Comparison of ENCODE assay signal across 8 mouse cellular contexts in genomic region chr8:72240403-72240763, GRCm38 (mm10). TPM values are rescaled to one million over a fixed set of nuclear protein-coding genes. Genes with fewer than 3 reads are reported as not detected.
DNase-seq lines count a peak whose midpoint lies in the region; ATAC-seq and TF ChIP-seq lines count a peak whose summit lies in the region.

No protein-coding gene starts in this region.

- H3K9ac ChIP-seq in liver, embryonic 13.5 days, result peak overlapping the region; percentile 79
- H3K9ac ChIP-seq in stomach, postnatal 0 days (ENCODE audit: low read length), result peak overlapping the region; percentile 69

- WGBS in spleen, adult 2 months, result 1% methylated on average over 24 of the region's 24 CpGs
- WGBS in liver, embryonic 13.5 days (ENCODE audit: insufficient replicate concordance), result under 1% methylated on average over 24 of the region's 24 CpGs
- under 1% methylated on average over 24 of the region's 24 CpGs for WGBS in stomach, postnatal 0 days

- peaks cover 4% of the 10 kb centered on the region; the same call in 1 of the 2 replicates for H3K36me3 ChIP-seq in spleen, adult 2 months (ENCODE audit: control insufficient read depth, insufficient read depth, low read length)
- H3K36me3 ChIP-seq in liver, embryonic 13.5 days, result peaks cover 21% of the 10 kb centered on the region
- H3K36me3 ChIP-seq in stomach, postnatal 0 days (ENCODE audit: control insufficient read depth, insufficient read depth, low read length), result no peaks in the 10 kb centered on the region

- no peak for TF ChIP-seq EP300 in stomach, postnatal 0 days (optimal IDR thresholded peaks at IDR 0.05)

- no peaks in the 10 kb centered on the region for H3K9me3 ChIP-seq in liver, embryonic 13.5 days (replicated peaks)
- H3K9me3 ChIP-seq in stomach, postnatal 0 days (ENCODE audit: control insufficient read depth, low read length), result no peaks in the 10 kb centered on the region

- no peak for TF ChIP-seq CTCF in spleen, adult 2 months (IDR thresholded peaks at IDR 0.05; ENCODE audit: extremely low read depth, insufficient read depth, insufficient read length, insufficient replicate concordance)
- TF ChIP-seq CTCF in stomach, postnatal 0 days (IDR thresholded peaks at IDR 0.05; ENCODE audit: low read depth), result no peak

- H3K27ac ChIP-seq in spleen, adult 2 months (ENCODE audit: insufficient read depth, low read length), result peak overlapping the region; percentile 100
- peak overlapping the region; percentile 96 for H3K27ac ChIP-seq in liver, embryonic 13.5 days
- peak overlapping the region; percentile 94 for H3K27ac ChIP-seq in stomach, postnatal 0 days (replicated peaks)

- H3K27me3 ChIP-seq in spleen, adult 2 months (ENCODE audit: control insufficient read depth, insufficient read depth, low read length), result no peaks in the 10 kb centered on the region
- H3K27me3 ChIP-seq in liver, embryonic 13.5 days, result no peaks in the 10 kb centered on the region
- no peaks in the 10 kb centered on the region for H3K27me3 ChIP-seq in stomach, postnatal 0 days (ENCODE audit: control insufficient read depth, insufficient read depth, low read length)

- TF ChIP-seq POLR2A in spleen, adult 2 months (IDR thresholded peaks at IDR 0.05; ENCODE audit: low read depth, low read length), result no peak

- H3K4me2 ChIP-seq in liver, embryonic 13.5 days, result peak overlapping the region; percentile 89
- H3K4me2 ChIP-seq in stomach, postnatal 0 days (replicated peaks; ENCODE audit: low read depth), result peak overlapping the region; percentile 69

- peaks cover 9% of the 10 kb centered on the region; the same call in 1 of the 2 replicates for H3K4me1 ChIP-seq in spleen, adult 2 months (ENCODE audit: control insufficient read depth, insufficient read depth, insufficient read length)
- H3K4me1 ChIP-seq in liver, embryonic 13.5 days (replicated peaks), result peaks cover 49% of the 10 kb centered on the region
- no peaks in the 10 kb centered on the region for H3K4me1 ChIP-seq in stomach, postnatal 0 days (replicated peaks; ENCODE audit: control insufficient read depth, insufficient read depth)

- DNase-seq in cerebellum, postnatal 4 days (ENCODE audit: low spot score in 2 of 2), result no peak
- DNase-seq in spleen, adult 2 months (ENCODE audit: low read depth in 1 of 2, low spot score in 2 of 2), result no peak
- DNase-seq in spleen, postnatal 36 days (ENCODE audit: low spot score in 2 of 2), result no peak
- DNase-seq in liver, embryonic 13.5 days, result no peak
- no peak for DNase-seq in stomach, postnatal 0 days (ENCODE audit: low spot score)
- no peak for DNase-seq in left cerebral cortex, adult 18-20 months (ENCODE audit: low spot score in 2 of 2)
- no peak for DNase-seq in gastrocnemius, adult 8-10 months (ENCODE audit: low spot score in 2 of 2)

- H3K4me3 ChIP-seq in spleen, adult 2 months (ENCODE audit: extremely low read depth, insufficient read depth, insufficient read length), result peak overlapping the region; percentile 94
- peak overlapping the region; percentile 78 for H3K4me3 ChIP-seq in liver, embryonic 13.5 days (replicated peaks)
- H3K4me3 ChIP-seq in stomach, postnatal 0 days (ENCODE audit: low read depth, low read length), result peak overlapping the region; percentile 70

- peak; percentile 9; the same call in 1 of the 2 replicates for ATAC-seq in cerebellum, adult (ENCODE audit: insufficient number of reproducible peaks, low FRiP score, low TSS enrichment)
- ATAC-seq in liver, embryonic 13.5 days (ENCODE audit: low read depth), result peak; percentile 19
- peak; percentile 41 for ATAC-seq in stomach, postnatal 0 days (ENCODE audit: low FRiP score, low TSS enrichment)

RNA-seq across cellular contexts. Expression of gene Ap1m1, which starts 0.6 kb away (rescaled TPM):
- 97.4 and 105 TPM in 2 replicates for polyA plus RNA-seq in spleen, adult 2 months (2012; rRNA removed)
- polyA plus RNA-seq in liver, embryonic 13.5 days (2015; fragmentation: Nextera tagmentation; extraction: Ambion mirVana), result 64.1 and 67.7 TPM in 2 replicates
- 38.2 and 42.0 TPM in 2 replicates for polyA plus RNA-seq in stomach, postnatal 0 days (2015; fragmentation: Nextera tagmentation; extraction: Ambion mirVana)
- 10 to 100 TPM; 80.1 to 80.6 TPM for total RNA-seq in left cerebral cortex, adult 18-20 months (2021)
- total RNA-seq in gastrocnemius, adult 8-10 months (2022), result 10 to 100 TPM; 17.6 to 20.9 (median 19.1) TPM

RNA-seq across cellular contexts. Expression of gene Fam32a, which starts 20.9 kb away (rescaled TPM):
- 29.8 and 31.3 TPM in 2 replicates for polyA plus RNA-seq in spleen, adult 2 months (2012; rRNA removed)
- 38.8 and 43.4 TPM in 2 replicates for polyA plus RNA-seq in liver, embryonic 13.5 days (2015; fragmentation: Nextera tagmentation; extraction: Ambion mirVana)
- 53.8 and 57.4 TPM in 2 replicates for polyA plus RNA-seq in stomach, postnatal 0 days (2015; fragmentation: Nextera tagmentation; extraction: Ambion mirVana)
- total RNA-seq in left cerebral cortex, adult 18-20 months (2021), result 10 to 100 TPM; 57.9 to 58.0 TPM
- total RNA-seq in gastrocnemius, adult 8-10 months (2022), result 1 to 10 TPM; 5.9 to 9.7 (median 7.9) TPM

RNA-seq across cellular contexts. Expression of gene Gm11034, which starts 26.9 kb away (rescaled TPM):
- not detected in 2 replicates for polyA plus RNA-seq in spleen, adult 2 months (2012; rRNA removed)
- not detected in 2 replicates for polyA plus RNA-seq in liver, embryonic 13.5 days (2015; fragmentation: Nextera tagmentation; extraction: Ambion mirVana)
- not detected in 2 replicates for polyA plus RNA-seq in stomach, postnatal 0 days (2015; fragmentation: Nextera tagmentation; extraction: Ambion mirVana)
- not detected for total RNA-seq in left cerebral cortex, adult 18-20 months (2021)
- total RNA-seq in gastrocnemius, adult 8-10 months (2022), result not detected

RNA-seq across cellular contexts. Expression of gene Cib3, which starts 27.7 kb away (rescaled TPM):
- 0.16 and 0.61 TPM in 2 replicates for polyA plus RNA-seq in spleen, adult 2 months (2012; rRNA removed)
- polyA plus RNA-seq in liver, embryonic 13.5 days (2015; fragmentation: Nextera tagmentation; extraction: Ambion mirVana), result not detected in 2 replicates
- polyA plus RNA-seq in stomach, postnatal 0 days (2015; fragmentation: Nextera tagmentation; extraction: Ambion mirVana), result 0.45 and 0.79 TPM in 2 replicates
- total RNA-seq in left cerebral cortex, adult 18-20 months (2021), result not detected
- not detected for total RNA-seq in gastrocnemius, adult 8-10 months (2022)

RNA-seq across cellular contexts. Expression of gene Hsh2d, which starts 50.9 kb away (rescaled TPM):
- 16.6 and 21.4 TPM in 2 replicates for polyA plus RNA-seq in spleen, adult 2 months (2012; rRNA removed)
- 0.16 and 0.29 TPM in 2 replicates for polyA plus RNA-seq in liver, embryonic 13.5 days (2015; fragmentation: Nextera tagmentation; extraction: Ambion mirVana)
- polyA plus RNA-seq in stomach, postnatal 0 days (2015; fragmentation: Nextera tagmentation; extraction: Ambion mirVana), result 3.9 TPM in 2 replicates
- not detected for total RNA-seq in left cerebral cortex, adult 18-20 months (2021)
- not detected for total RNA-seq in gastrocnemius, adult 8-10 months (2022)
